Comparison of ENCODE assay signal across 22 mouse cellular contexts in the genomic region with DNA sequence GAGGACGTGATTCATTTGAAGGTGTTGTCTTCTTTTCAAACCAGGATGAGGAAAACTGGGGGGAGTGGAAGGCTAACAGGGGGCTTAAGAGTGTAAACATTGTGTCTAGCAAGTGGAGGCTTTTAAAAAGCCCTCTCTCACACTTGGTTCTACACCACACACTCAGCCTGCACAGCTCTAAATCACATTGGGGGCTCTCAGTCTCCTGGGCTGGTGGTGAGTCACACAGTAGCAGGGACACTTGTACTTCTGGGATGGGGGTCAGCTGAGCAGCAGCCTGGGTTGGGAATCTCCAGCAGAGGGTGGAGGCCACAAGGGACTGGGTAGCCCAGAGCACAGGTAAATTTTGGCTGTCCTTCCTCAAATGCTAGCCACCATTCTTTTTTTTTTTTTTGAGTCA.
DNase-seq lines count a peak whose midpoint lies in the region; ATAC-seq lines count a peak whose summit lies in the region.
"Had no signal": no experiment of that assay in that cellular context is flagged by ENCODE, and none has a peak within 500 bp of the region (broad histone marks: within the 10 kb centered on the region; RNA-seq: fewer than 3 reads in every experiment).

No protein-coding gene starts in this region.

- H3K4me2 ChIP-seq in heart, embryonic 12.5 days, result no peak overlapping the region
- no peak overlapping the region for H3K4me2 ChIP-seq in neural tube, embryonic 14.5 days (ENCODE audit: low read depth, low read length)
- 0 out of 2 replicates have a peak overlapping the region, but pooled peaks have one; percentile 16 for H3K4me2 ChIP-seq in midbrain, embryonic 12.5 days (replicated peaks)
- H3K4me2 ChIP-seq: embryonic facial prominence, embryonic 15.5 days; heart, embryonic 11.5 days; liver, embryonic 13.5 days; lung, embryonic 14.5 days had no signal

- H3K9me3 ChIP-seq in heart, embryonic 12.5 days (replicated peaks), result no peaks in the 10 kb centered on the region
- H3K9me3 ChIP-seq in neural tube, embryonic 14.5 days (ENCODE audit: control insufficient read depth, low read length), result no peaks in the 10 kb centered on the region
- H3K9me3 ChIP-seq in midbrain, embryonic 12.5 days, result no peaks in the 10 kb centered on the region
- H3K9me3 ChIP-seq: embryonic facial prominence, embryonic 15.5 days; hindbrain, embryonic 10.5 days; liver, embryonic 13.5 days had no signal

- ATAC-seq in heart, embryonic 12.5 days (ENCODE audit: insufficient number of reproducible peaks, low FRiP score), result no peak
- ATAC-seq in neural tube, embryonic 14.5 days (ENCODE audit: low read depth), result 0 out of 2 replicates have a peak, but pooled peaks have one; percentile 34
- ATAC-seq in midbrain, embryonic 12.5 days (ENCODE audit: low FRiP score, low read depth), result peak; percentile 62
- ATAC-seq in monocyte, adult 5-6 weeks (replicated peaks; ENCODE audit: insufficient number of reproducible peaks, low FRiP score, low TSS enrichment, poor library complexity, severe bottlenecking), result no peak
- ATAC-seq: activated CD4-positive, CD25-positive, alpha-beta regulatory T cell, adult 4 months; inflammation-experienced regulatory T-cells, adult 6 months had no signal

- WGBS in heart, embryonic 12.5 days, result 44% methylated on average over 1 of the region's 1 CpGs
- WGBS in neural tube, embryonic 14.5 days, result 10% methylated on average over 1 of the region's 1 CpGs
- WGBS in midbrain, embryonic 12.5 days, result 0% methylated on average over 1 of the region's 1 CpGs

- no peak overlapping the region for H3K27ac ChIP-seq in heart, embryonic 12.5 days (ENCODE audit: poor library complexity, severe bottlenecking)
- H3K27ac ChIP-seq in neural tube, embryonic 14.5 days (ENCODE audit: low read depth, low read length), result no peak overlapping the region
- H3K27ac ChIP-seq in midbrain, embryonic 12.5 days (replicated peaks), result 0 out of 2 replicates have a peak overlapping the region, but pooled peaks have one; percentile 4
- H3K27ac ChIP-seq: embryonic facial prominence, embryonic 15.5 days; hindbrain, embryonic 10.5 days; left cerebral cortex, adult 2 months; liver, embryonic 13.5 days had no signal

- H3K27me3 ChIP-seq in heart, embryonic 12.5 days (replicated peaks), result no peaks in the 10 kb centered on the region
- no peaks in the 10 kb centered on the region for H3K27me3 ChIP-seq in neural tube, embryonic 14.5 days (ENCODE audit: control insufficient read depth, insufficient read depth, low read length)
- H3K27me3 ChIP-seq in midbrain, embryonic 12.5 days, result peaks cover 6% of the 10 kb centered on the region; the same call in 1 of the 2 replicates
- H3K27me3 ChIP-seq: embryonic facial prominence, embryonic 15.5 days; liver, embryonic 13.5 days had no signal

- peak; percentile 70 for DNase-seq in heart, adult 11 months
- DNase-seq in neural tube, embryonic 10.5 days (ENCODE audit: extremely low spot score, low spot score), result no peak
- no peak for DNase-seq in right cerebral cortex, postnatal 10 days (ENCODE audit: low spot score in 2 of 2)
- DNase-seq: adrenal gland, postnatal 10 days; cerebellum, adult 18-20 months; cerebellum, postnatal 25 days; gastrocnemius, postnatal 10 days; heart, postnatal 10 days; kidney, adult 18-20 months; kidney, postnatal 4 days; liver, embryonic 13.5 days; lung, embryonic 14.5 days had no signal

- H3K4me3 ChIP-seq in heart, embryonic 12.5 days, result no peak overlapping the region
- H3K4me3 ChIP-seq in neural tube, embryonic 14.5 days (ENCODE audit: low read depth, low read length), result no peak overlapping the region
- no peak overlapping the region for H3K4me3 ChIP-seq in midbrain, embryonic 12.5 days
- H3K4me3 ChIP-seq: embryonic facial prominence, embryonic 15.5 days; hindbrain, embryonic 10.5 days; left cerebral cortex, adult 2 months; liver, embryonic 13.5 days had no signal

- H3K9ac ChIP-seq in heart, embryonic 12.5 days, result no peak overlapping the region
- H3K9ac ChIP-seq in neural tube, embryonic 14.5 days (replicated peaks; ENCODE audit: low read depth, low read length), result no peak overlapping the region
- H3K9ac ChIP-seq in midbrain, embryonic 12.5 days (replicated peaks), result no peak overlapping the region
- H3K9ac ChIP-seq: embryonic facial prominence, embryonic 15.5 days; liver, embryonic 13.5 days; lung, embryonic 14.5 days had no signal

- no peaks in the 10 kb centered on the region for H3K4me1 ChIP-seq in heart, embryonic 12.5 days (replicated peaks)
- no peaks in the 10 kb centered on the region for H3K4me1 ChIP-seq in neural tube, embryonic 14.5 days (ENCODE audit: control insufficient read depth, insufficient read depth, low read length)
- H3K4me1 ChIP-seq in midbrain, embryonic 12.5 days, result peaks cover 15% of the 10 kb centered on the region
- H3K4me1 ChIP-seq: liver, embryonic 13.5 days had no signal

- H3K36me3 ChIP-seq in heart, embryonic 12.5 days, result no peaks in the 10 kb centered on the region
- H3K36me3 ChIP-seq in neural tube, embryonic 14.5 days (ENCODE audit: control insufficient read depth, insufficient read depth, low read length), result no peaks in the 10 kb centered on the region
- H3K36me3 ChIP-seq in midbrain, embryonic 12.5 days, result no peaks in the 10 kb centered on the region
- H3K36me3 ChIP-seq: embryonic facial prominence, embryonic 15.5 days; hindbrain, embryonic 10.5 days; liver, embryonic 13.5 days had no signal

Comparison
In these comparisons a context has a peak if more than half of its experiments do, and no peak if none do; other contexts are left out.
1. ATAC-seq: peak in neural tube, embryonic 14.5 days (single experiment) and midbrain, embryonic 12.5 days (single experiment); none in heart, embryonic 12.5 days (single experiment) and monocyte, adult 5-6 weeks (single experiment).